Mouse (Mus musculus) MEL (cell line): ENCODE data around the gene Col25a1.

ENCODE experiments used
- BHLHE40 ChIP-seq: IDR thresholded peaks from 2 replicates; pipeline ENCODE4 v1.6.1; 2012; ENCODE audit warnings: low read depth, mild to moderate bottlenecking, inconsistent platforms, low read length, improper control_type of control experiment, borderline replicate concordance
- CTCF ChIP-seq, 3 experiments: IDR thresholded peaks in 2 of 3; conservative IDR thresholded peaks in 1 of 3; 2 replicates each; pipeline ENCODE4 v1.5.1; 2011 to 2012; ENCODE audit warnings: low read length in 3 of 3, low read depth in 2 of 3, mild to moderate bottlenecking in 2 of 3, improper control_type of control experiment in 1 of 3, inconsistent platforms in 1 of 3, mixed read lengths in 1 of 3, moderate library complexity in 1 of 3; ENCODE audit not compliant: control insufficient read depth in 1 of 3, insufficient read depth in 1 of 3, poor library complexity in 1 of 3, severe bottlenecking in 1 of 3
- GATA1 ChIP-seq: IDR thresholded peaks from 2 replicates; pipeline ENCODE4 v1.6.1; 2011; ENCODE audit warnings: low read depth, low read length, improper control_type of control experiment
- MAFK ChIP-seq: IDR thresholded peaks from 2 replicates; pipeline ENCODE4 v1.6.1; 2011; ENCODE audit warnings: low read depth, mild to moderate bottlenecking, low read length, improper control_type of control experiment, borderline replicate concordance
- NELFE ChIP-seq: IDR thresholded peaks from 2 replicates; pipeline ENCODE4 v1.6.1; 2011; ENCODE audit warnings: low read depth, low read length, improper control_type of control experiment
- NRF1 ChIP-seq: IDR thresholded peaks from 2 replicates; pipeline ENCODE4 v1.6.1; 2014; ENCODE audit warnings: low read depth, mild to moderate bottlenecking, inconsistent platforms, low read length, improper control_type of control experiment, moderate library complexity; ENCODE audit not compliant: poor library complexity, insufficient read depth, severe bottlenecking
- POLR2A ChIP-seq, 2 experiments: IDR thresholded peaks; 2 replicates each; pipeline ENCODE4 v1.6.1; 2011 to 2012; ENCODE audit warnings: low read length in 2 of 2, mild to moderate bottlenecking in 2 of 2, control low read depth in 1 of 2, improper control_type of control experiment in 1 of 2, low read depth in 1 of 2, moderate library complexity in 1 of 2; ENCODE audit not compliant: control insufficient read depth in 1 of 2, insufficient read depth in 1 of 2, poor library complexity in 1 of 2
- POLR2AphosphoS5 ChIP-seq: IDR thresholded peaks from 2 replicates; pipeline ENCODE4 v1.6.1; 2012; ENCODE audit warnings: low read depth, borderline replicate concordance, mild to moderate bottlenecking, inconsistent platforms, low read length, moderate library complexity, mixed read lengths
- ZKSCAN1 ChIP-seq: IDR thresholded peaks from 2 replicates; pipeline ENCODE4 v1.6.1; 2012; ENCODE audit warnings: low read depth, mild to moderate bottlenecking, inconsistent platforms, low read length, improper control_type of control experiment, moderate library complexity

- TF ChIP-seq MAFK (no peak), POLR2AphosphoS5 (no peak), CTCF (IDR thresholded peaks at IDR 0.05 in 2 of 3, conservative IDR thresholded peaks at IDR 0.05 in 1 of 3; ENCODE audit: control insufficient read depth in 1 of 3, insufficient read depth in 1 of 3, low read depth in 2 of 3, low read length in 3 of 3, poor library complexity in 1 of 3, severe bottlenecking in 1 of 3) (no peak), BHLHE40 (no peak), NELFE (no peak), ZKSCAN1 (no peak), GATA1 (no peak), POLR2A (IDR thresholded peaks at IDR 0.05; ENCODE audit: control insufficient read depth in 1 of 2, insufficient read depth in 1 of 2, low read depth in 1 of 2, low read length in 2 of 2, poor library complexity in 1 of 2) (no peak), NRF1 (no peak)
Measured at GRCm38 (mm10) chr3:130400716-130401559, 269.6 kb downstream of the Col25a1 start.
